Mouse (Mus musculus) G1E-ER4 (cell line): ENCODE measurements around the gene Cry2. TPM values are rescaled to one million over a fixed set of nuclear protein-coding genes. Genes with fewer than 3 reads are reported as not detected.

ENCODE experiments used
- GATA1 ChIP-seq: IDR thresholded peaks from one replicate; pipeline ENCODE4 v1.8.0; 2012; ENCODE audit warnings: low read length, inconsistent platforms
- polyA plus RNA-seq: library from polyadenylated mRNA; stranded (reverse); fragments of >175 nt; gene quantifications from 2 replicates; pipeline ENCODE4 v1.2.3, GENCODE M21; 2012

Cry2 gene
- polyA plus RNA-seq, 1 experiment, result 17.5 TPM

DNA sequence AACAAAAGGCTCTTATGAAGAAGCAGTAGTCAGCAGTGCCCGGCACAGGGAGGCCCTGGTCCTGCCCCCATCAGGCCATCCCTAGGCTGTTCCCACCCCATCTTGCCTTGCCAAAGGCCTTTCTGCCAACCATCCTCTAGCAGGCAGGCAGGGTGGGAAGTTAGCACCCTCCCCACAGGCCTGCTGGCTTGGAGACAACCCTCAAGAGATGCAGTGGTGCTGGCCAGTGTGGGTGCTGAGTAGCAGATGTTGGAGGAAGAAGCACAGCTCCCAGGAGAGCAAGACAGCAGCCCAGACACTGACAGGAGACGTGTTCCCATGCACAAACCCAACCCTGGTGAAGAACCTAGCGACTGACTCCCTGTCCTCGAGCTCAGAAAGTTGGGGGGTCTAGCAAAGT, 46.2 kb downstream of the Cry2 start:
- no peak for TF ChIP-seq GATA1

DNA sequence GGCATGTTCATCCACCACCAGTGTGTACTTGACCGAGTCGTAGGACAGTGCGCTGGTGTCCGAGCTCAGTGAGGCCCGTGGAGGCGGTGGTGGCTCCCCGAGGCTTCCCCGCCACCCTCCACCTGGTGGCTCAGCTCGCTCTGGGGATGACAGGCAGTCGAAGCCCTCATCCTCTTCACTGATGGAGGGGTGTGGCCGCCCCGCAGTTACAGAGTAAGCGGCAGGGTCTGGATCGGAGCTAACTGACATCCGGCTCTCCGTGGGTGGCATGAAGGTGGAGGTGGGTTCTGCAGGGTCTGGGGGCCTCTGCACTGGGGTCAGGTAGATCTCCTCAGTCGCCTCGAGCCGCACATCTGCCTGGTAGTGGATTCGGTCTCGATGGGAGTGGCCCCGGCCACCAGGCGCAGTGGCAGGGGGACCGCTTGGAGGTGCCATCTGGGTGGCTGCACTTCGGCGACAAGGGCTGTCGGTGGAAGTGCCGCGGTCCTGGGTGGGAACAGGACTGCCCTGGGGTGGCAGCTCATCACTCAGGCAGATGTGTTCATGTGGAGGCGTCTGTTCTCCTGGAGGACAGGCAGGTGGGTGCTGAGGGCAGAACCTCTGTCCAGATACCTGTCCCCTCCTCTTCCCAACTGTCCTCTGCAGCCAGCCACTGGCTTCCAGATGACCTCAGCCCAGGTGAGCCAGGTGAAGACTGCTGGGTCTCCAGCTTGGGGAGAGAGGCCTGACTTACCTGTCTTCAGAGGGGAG, 46.8 kb downstream of the Cry2 start:
- TF ChIP-seq GATA1, result no peak

DNA sequence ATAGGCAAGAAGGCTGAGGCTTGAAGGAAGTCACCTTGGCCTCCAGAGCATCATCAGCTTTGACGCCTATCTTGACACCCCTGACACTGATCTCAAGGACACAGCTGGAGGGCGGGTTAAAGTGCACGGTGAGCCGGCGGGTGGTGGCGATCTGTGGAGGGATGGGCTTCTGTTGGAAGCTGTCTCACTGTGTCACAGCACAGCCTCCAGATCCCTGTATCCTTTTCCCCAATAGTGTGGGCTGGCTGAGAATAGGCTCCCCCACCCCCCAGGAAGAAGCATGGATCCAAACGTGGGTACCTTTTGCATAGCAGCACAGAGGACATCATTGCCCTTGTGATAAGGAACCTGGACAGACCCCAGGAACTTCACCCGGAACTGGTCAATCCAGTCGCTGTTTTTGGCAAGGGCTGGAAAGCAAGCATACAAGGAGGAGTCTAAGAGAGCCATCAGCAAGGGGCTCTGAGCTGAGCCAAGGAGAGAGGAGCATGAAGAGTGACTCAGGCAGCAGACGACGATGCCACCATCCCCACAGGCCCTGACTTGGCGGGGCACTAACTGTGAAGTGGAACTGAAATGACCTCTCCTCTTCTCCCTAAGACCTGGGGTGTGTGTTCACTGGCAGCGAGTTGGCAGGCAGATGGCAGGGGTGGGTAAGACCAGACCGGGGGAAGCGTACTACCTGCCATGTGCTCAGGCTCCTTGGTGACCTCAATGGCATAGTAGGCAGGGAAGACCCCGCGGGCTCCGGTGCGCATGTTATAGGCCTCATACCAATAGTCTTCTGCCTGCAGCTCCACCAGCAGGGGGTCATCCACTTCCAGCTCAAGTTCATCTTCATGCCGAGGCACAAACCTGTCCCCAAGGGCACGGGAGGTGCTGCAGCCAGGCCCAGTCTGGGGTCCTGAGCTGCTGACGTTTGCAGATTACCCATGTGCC, 48.5 kb downstream of the Cry2 start:
- no peak for TF ChIP-seq GATA1

DNA sequence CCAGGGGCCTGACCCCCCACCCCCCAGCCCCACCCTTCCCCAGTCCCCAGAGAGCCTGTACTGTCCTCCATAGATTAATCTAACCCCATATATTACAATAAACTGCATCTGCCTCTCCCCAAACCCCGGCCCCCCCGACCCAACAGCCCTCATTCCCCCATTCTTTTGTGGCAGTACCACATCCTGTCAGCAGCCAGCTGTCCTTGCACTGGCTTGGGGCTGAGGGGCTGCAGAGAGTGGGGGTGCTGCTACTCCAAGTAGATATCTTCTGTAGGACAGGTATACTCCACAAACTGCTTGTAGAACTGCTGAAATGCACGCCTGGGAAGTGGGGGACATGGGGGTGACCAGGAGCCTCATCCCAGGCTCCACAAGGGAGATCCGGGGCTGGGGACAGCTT, 49.7 kb downstream of the Cry2 start:
- TF ChIP-seq GATA1, result no peak

DNA sequence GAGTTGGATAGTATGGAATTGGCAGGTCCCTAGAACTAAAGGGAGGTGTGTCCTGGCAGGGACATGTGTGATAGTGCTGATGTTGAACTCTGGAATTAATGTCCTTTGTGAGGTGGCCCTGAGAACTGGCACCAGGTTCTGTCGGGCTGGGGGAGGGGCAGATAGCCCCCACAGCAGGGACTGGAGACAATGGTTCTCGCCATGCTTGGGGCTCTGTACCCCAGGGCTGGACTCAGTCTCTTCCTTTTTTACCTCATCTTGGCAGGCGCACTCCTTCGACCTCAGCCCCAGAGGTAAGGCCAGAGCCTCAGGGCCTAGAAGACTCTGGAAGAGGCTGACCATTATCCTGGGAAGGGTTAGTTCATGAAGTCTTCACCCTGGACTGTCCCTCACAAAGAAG, 51.1 kb downstream of the Cry2 start:
- TF ChIP-seq GATA1, result no peak

DNA sequence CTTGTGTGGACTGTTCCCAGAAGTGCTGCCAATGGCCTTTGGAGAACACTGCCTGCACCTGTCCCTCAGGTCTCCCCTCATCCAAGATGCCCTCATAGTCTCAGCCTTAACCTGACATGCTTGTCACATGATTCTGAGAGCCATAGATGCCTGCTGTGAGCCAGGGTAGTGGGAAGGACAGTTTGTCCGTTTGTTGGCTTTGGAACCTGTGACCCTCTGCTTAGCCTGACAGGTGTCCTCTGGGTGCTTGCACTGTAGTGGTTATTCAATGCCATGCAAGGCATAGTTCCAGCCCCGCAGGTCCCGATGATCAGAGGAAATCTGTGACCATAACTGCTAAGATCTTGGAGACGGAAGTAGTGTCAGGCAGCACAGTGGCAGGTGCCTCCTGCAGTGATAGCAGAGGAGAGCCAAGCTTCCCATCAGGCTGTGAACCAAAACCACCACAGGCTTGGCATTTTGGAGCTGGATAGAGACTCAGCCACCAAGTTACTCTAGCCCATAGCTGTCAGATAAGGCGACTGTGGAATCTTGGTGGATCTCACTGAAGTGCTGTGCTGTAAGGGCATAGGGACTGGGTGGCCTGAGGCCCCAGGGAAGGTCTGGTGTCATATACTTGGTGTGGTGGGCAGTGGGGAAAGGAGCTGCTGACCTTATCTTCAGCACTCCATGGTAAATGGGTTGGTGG, 51.8 kb downstream of the Cry2 start, which contains the start of gene 1700029I15Rik:
TSS of gene 1700029I15Rik (plus strand) at position 638 of the 688 bp plus-strand sequence.
- no peak for TF ChIP-seq GATA1

DNA sequence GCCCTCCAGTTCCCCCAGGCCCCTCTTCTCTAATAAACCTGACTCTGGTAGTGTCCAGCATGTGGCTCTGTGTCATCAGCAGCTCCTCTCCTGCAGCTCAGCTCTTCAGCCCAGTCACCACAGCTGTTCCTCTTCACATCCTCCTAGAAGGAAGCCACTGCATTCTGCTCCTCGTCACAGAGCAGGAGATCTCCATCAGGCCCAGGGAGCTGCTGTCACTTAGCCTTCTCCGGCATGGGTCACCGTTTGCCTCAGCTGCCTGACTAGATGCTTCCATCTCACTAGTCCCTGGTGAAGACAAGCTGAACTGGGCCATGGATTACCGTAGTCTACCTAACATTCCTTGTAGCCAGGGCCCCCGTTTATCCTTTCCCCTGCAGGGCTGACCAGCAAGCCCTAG, 52.7 kb downstream of the Cry2 start:
- TF ChIP-seq GATA1, result no peak

DNA sequence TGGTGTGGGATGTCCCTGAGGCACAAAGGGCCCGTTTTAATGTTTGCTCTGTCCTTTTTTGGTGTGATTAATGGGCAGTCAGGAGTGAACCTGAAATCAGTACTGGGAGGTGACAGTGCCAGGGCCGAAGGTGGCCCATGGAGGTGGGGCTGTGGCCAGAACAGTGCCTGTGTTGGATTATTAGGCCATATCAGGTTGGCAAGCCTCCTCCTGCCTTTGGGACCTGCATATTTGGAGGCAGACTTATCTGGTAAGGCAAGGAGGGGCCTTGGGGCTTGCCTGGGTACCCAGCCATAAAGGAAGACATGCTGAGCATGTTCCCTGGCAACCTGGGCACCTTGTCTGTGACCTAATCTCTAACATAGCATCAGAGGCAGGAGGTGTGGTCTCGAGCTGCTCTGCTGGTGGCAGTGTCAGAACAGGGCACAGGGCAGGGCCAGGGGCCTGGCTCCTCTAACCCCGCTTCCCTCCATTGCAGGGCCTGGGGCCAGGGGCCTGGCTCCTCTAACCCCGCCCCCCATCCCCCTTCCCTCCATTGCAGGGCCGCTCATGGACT, 53.3 kb downstream of the Cry2 start:
- no peak for TF ChIP-seq GATA1

DNA sequence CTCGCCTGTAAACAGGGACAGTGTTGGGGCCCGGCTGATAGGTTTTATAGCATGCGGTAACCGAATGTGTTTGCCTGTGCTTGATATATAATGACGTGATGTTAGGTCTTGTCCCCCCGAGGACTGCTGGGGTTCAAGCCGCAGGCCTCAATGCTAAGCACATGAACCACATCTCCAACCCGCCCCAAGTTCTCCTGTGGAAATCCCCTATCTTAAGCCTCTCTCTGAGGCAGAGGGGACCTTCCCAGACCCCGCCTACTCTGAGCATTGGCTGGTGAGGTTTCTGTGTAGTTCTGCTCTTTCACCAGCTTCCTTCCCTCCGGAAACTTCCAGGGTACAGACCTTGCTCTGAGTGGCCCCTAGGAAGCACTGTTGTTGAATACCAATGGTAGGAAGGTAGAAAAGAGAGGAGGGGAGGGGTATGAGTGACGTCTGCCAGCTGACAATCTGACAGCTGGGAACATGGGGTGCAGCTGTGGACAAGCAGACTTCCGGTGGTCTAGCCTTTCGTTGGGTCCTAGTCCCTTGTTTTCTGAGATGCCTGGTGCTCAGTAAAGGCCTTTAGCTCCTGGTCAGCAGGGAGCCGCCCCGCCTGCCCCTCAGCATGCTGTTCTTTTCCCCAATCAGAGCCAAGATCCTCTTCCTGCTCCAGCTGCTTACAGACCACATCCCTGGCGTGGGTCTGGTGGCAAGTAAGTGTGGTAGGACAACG, 53.9 kb downstream of the Cry2 start:
- no peak for TF ChIP-seq GATA1

DNA sequence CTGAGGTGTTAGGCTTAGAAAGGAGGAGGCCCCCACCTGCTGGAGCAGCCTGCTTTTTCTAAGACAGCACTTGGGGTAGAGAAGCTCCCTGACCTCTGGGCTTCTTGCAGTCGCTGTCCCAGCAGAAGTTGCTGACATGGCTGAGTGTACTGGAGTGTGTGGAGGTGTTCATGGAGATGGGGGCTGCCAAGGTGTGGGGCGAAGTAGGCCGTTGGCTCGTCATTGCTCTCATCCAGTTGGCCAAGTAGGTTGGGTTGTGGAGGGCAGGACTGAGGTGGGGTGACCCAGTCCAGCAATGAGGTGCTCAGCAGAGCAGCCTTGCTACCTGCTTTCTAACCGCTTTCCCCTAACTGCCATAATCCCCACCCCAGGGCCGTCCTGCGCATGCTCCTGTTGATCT, 56.5 kb downstream of the Cry2 start:
- TF ChIP-seq GATA1, result no peak

DNA sequence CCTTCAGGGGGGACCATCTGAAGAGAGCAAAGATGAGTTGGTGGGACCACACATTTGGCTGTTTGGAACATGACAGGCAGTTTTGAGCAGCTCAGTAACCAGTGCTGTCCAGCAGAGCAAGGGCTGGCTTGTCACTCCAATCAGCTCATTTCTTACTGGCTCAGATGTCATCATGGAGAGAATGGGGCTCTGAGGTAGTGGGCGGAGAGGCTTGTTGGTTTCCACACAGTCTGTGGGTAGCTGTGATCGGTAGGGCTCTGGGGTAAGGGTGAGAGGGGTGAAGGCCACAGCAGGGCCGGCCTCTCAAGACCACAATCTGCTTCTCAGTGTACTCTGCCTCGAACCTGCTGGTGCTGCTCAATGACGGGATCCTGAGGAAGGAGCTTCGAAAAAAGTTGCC, 57.5 kb downstream of the Cry2 start:
- TF ChIP-seq GATA1, result no peak

DNA sequence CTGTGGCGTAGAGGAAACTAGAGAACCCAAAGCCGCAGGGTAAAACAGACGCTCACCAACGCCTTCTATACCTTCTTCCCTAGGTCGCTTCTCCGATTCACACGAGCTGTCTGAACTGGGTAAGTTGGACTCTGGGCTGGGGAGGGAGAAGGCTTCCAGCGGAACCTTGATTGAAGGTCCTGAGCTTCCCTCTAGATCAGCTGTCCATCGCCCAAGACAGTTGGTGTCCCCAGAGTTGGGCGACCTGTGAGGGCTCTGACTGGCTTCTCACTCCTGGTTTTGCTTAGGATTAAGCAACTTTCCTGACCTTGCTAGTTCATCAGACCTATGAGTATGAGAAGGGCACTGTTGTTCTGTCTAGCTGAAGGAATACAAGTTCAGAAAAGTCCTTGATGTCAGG, 58.1 kb downstream of the Cry2 start:
- no peak for TF ChIP-seq GATA1

DNA sequence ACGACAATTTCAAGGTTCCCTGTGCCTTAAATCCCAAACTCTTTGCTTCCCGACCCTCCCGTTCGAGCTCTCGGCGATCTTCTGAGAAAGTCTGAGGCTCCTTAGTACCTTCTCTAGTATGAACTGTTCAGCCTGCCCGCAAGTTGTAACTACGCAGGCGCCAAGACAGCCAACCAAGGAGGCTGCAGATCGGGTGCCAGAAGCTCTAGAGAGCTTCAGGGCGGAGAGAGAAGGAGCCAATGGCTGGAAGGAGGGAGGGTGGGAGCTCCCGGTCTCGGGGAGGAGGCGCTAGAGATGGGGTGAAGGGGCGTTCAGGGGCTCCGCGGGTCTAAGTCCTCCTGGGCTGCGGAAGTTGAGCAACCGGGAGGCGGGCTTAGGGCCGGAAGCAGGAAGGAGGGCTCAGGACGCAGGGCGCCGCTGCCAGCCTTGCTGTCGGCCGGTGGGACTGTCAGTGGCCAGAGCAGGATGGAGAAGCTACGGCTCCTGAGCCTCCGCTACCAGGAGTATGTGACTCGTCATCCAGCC, 58.7 kb downstream of the Cry2 start:
- no peak for TF ChIP-seq GATA1

DNA sequence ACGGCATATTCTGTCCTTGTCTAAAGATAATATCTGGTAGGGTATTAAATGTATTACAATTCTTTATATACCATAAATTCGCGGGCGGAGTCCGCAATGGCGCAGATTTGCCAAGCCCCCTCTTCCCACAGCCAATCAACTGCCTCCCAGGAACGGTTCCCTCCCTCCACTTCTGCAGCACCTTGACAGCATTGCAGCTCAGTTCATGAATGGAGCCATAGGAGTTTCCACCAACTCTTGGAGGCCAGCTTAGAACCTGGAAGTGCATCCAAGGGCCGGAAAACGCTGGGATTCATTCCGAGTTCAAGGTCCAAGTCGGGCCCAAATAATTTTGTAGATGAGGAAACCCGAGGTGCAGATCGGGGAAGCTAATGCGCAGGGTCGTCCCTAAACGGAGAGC, 59.3 kb downstream of the Cry2 start, which contains the start of the genes Pex16 and Large2:
TSS of gene Pex16 (plus strand) at position 163 of the 400 bp plus-strand sequence.
TSS of gene Large2 (minus strand) at position 356 of the 400 bp plus-strand sequence.
- TF ChIP-seq GATA1, result no peak

DNA sequence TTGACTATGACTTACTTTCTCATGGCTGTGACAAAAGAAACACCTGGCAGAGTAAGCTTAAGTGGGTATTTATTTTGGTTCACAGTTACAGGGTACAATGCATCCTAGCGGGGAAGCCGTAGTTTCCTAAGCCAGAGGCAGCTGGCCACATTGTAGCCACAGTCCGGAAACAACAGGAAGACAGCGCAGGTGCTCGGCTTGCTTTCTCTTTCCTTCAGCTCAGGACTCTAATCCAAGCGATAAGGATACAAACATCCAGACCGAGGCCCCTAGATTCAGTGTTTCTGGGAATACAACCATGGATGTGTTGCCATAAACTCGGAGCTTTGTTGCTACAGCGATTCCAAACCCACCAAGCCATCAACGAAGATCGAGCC, 60.4 kb downstream of the Cry2 start:
- no peak for TF ChIP-seq GATA1
